Mouse (Mus musculus) inflammation-experienced regulatory T-cells, adult 6 months (primary cell): ENCODE measurements around the gene Inpp5a. TPM values are rescaled to one million over a fixed set of nuclear protein-coding genes. Genes with fewer than 3 reads are reported as not detected.

Source experiments
- ATAC-seq: one replicate; pipeline ENCODE4 v1.8.0; 2017
- polyA plus RNA-seq, 3 experiments: library from polyadenylated mRNA; unstranded; fragments of 100-300 nt; shearing (Covaris generic); gene quantifications; one replicate each; pipeline ENCODE4 v1.2.1; 2017

Gene Inpp5a
- polyA plus RNA-seq, 3 experiments from 2014 or later, result 2.5 to 9.3 (median 7.2) TPM

- no peak for ATAC-seq
These were observed 17.5 kb upstream of the Inpp5a start for GRCm38 (mm10) chr7:139371389-139371788.

- ATAC-seq, result no peak
These were observed 11.5 kb upstream of the Inpp5a start for GRCm38 (mm10) chr7:139377381-139377780.

- no peak for ATAC-seq
These were observed 10.6 kb upstream of the Inpp5a start for GRCm38 (mm10) chr7:139378355-139378754.

- no peak for ATAC-seq
These were observed 9.2 kb upstream of the Inpp5a start for GRCm38 (mm10) chr7:139379745-139380144.

DNA sequence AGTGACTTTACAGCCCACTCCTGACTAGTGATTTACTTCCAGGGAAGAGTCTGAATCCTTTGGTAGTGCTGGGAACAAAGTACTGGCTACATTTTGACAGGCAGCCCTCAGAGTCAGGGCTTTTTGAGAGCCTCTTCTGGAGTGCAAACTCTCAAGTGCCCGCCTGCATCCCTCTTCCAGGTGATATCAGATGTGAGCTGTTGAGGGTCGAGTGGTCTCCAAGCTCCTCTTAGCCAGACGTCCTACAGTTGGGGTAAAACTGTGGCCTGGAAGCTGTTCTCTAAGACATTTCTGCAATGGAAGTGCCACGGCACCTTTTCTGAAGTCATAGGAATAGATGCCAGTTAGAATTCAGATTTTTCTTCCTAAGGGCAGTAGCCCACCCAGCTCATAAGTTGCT lies 8.7 kb upstream of the Inpp5a start:
- ATAC-seq, result no peak

- ATAC-seq, result no peak
These were observed 7.0 kb upstream of the Inpp5a start for GRCm38 (mm10) chr7:139381877-139382276.

DNA sequence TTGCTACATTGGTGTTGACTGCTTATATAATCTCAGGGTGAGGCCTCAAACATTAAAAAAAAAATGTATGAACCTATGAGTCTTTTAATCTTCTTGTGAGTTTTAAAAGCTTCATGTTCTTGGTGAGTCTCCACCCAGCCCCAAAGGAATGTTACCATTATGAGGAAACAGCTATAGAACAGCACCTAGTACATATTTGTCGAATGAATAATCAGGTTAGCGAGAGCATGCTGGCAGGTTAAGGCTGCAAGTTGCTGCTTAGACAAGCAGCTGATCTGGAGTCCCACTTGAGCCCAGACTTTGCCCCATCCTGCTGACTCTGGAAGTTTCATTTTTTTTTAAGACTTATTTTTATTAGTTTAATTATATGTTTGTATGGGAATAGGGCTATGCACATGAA lies 6.1 kb upstream of the Inpp5a start:
- no peak for ATAC-seq

DNA sequence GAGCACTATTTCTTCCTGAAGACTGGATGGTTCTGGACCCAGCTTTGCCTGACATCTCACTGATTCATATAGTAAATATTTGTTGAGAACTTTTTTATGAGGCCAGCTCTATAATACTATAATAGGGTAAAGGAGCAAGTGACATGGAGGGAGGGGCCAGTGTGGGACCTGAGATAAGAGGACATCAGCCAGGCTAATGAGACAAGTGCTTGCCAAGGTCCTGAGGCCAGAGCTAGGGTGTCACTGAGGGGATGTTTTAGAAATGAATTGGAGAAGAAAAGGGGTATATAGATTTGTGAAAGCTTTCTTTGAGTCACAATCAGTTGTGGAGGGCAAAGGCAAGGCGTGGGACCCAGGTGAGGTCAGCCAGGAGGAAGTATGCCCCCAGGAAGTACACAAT lies 4.4 kb upstream of the Inpp5a start:
- no peak for ATAC-seq

- ATAC-seq, result no peak
These were observed 3.9 kb upstream of the Inpp5a start for GRCm38 (mm10) chr7:139384916-139385530.

DNA sequence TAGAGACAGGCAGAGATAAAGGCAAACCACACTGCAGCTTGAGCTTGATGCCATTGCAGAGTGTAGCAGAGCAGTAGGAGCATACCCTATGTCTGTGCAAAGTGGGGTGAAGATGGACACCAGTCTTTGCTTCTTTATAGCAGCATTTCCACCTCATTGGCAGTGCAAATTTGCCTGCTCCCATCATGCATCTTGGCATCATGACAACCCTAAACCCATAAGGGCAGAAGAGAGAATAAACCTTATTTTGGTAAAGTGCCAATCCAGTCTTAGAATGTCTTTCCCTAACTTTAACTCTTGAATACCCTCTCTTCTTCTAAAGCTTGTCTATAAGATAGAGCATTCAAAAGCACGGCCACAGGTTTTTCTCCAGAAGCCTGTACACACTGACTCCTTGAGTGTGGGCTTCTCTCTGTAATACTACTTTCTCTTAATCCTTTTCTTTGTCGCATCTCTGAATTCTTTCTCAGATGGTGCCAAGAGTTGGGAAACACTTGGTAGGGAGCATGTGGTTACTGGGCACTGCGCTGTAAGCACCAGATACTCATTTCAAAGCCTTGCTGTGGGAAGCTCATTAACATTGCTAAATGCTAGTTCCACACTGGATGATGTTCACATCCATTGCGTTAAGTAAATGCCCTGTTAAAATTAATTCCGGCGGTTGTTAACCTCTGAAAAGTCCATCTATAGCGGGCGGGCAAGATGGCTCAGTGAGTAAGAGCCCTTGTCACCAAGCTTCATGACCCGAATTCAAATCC lies 1.8 kb upstream of the Inpp5a start:
- no peak for ATAC-seq

DNA sequence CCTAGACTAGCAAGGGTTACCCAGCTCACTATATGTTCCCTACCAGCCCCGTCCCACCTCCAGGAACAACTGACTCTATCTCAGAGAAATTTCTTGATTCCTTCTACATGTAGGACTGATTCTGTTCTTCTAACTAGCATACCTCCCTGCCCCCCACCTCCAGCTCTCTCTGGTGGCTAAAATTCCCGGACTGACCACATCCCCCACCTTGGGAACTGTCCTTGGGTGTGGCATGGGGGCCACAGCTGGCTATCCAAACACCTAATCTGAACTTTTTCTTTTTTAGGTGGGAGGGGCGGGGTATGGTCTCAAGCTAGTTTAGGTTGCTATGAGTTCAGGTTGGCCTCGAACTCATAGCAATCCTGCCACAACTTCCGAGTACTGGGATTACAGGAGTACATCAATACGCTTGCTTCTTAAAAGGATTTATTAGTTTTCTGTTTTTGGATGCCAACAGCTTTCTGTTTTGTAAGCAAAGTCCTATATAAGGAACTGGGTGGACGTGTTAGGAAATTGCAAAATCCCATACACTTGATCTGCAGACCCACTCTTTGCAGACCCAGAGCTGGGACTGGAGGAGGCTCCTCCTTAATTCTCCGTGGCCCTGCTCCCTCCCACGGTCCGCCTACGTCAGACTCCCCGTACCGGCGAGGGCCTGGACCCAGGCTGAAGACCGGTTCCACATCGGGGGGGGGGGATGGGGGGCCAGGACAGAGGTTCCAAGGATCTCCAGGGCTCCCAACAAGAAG lies 814 bp upstream of the Inpp5a start:
- no peak for ATAC-seq

DNA sequence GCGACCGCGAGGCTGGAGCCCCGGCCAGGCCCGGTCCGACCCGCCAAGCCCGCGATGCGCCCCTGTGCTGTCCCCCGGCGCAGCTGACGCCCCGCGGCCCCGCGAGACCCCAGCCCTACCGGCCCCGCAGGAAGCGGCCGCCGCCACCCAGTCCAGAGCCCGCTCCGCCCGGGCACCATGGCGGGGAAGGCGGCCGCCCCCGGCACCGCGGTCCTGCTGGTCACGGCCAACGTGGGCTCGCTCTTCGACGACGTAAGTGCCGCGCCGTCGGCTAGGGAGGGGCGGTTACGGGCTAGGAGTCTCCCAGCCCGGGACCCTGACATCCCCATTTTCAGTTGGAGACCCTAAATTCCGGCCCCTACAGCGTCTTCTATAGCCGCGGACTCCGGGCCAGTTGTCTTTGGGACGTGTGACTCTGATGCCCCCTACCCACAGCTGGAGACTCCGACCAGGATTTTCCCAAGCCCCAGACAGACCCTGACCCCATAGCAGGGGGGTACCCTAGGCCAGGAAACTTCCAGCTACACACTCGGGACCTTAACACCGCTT lies 378 bp downstream of the Inpp5a start:
- peak; percentile 3 for ATAC-seq

DNA sequence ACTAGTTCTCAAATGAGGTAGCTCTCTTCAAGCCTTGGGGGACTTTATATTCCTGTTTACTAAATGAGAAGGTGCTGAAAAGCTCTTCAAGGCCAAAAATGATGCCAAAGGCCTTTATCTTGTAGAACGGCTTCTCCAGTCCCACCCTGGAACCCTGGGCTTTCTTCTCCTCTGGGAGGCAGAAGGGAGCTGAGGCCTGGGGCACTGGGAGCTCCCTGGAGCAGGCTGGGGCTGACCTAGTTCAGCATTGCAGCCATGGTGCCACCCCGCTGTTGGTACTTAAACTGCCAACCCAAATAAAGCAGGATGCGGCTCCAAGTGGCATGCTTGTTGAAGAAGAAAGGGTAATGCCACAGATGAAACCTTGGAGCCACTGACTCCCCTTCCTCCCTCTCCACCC lies 1.5 kb downstream of the Inpp5a start:
- ATAC-seq, result no peak

GRCm38 (mm10) chr7:139390926-139391325 lies 2.0 kb downstream of the Inpp5a start:
- no peak for ATAC-seq

DNA sequence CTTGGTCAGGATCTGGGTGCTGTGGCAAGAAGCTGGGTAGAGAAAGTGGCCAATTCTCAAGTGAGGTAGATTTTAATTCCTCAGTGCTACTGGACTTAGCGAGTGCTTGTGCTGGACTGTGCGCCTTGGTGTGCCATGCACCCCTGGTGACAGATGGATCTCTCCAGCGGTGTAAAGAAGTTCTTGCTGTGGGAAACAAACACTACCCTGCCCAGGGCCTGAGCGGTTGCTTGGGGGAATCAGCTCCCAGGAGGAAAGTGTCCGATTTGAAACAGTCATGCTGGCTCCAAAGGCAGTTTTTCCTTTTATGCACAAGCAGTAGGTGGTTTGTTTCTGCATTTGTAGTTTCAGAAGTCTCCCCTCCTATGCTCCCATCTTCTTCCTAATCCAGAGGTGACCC lies 2.8 kb downstream of the Inpp5a start:
- no peak for ATAC-seq

DNA sequence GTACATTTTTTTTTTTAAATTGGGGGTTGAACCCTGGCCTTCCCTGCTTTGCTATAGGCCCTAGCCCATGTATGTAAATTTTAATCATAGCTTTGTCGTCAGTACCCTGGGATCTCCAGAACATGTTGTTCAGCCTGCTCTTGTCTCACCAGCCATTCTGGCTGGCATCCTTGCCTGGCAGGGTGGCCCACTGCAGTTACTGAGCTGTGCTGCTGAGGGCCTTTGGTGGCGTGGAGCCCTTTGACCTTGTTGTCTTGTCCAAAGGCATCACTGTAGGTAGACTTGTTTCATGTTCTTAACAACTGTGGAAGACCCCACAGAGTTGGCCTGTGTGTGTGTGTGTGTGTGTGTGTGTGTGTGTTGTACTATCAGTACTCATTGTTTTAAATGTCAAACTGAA lies 3.2 kb downstream of the Inpp5a start:
- no peak for ATAC-seq

DNA sequence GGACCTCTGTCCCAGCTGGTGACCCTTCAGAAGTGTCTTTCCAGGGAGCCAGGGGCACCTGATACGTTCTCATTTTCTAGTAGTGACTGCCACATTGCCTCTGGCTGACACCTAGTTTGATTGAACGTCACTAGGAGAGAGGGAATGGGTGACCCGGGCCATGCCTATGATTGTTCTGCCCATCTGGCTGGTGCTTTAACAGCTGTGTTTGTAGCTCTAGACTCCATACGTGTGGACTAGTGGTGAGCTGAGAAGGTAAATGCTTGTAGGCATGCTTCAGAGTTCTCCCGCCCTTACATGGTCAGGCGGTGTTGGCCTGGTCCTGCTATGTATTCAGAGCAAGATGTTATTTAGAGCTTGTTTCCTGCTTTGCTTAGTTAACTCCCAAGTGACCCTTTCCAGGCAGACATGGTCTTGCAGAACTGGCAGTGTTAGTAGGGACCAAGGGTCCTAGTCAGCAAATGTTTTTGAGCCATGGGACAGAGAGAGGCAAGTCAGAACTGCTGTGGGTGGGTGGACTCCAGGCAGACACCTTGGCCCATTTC lies 3.9 kb downstream of the Inpp5a start:
- no peak for ATAC-seq

DNA sequence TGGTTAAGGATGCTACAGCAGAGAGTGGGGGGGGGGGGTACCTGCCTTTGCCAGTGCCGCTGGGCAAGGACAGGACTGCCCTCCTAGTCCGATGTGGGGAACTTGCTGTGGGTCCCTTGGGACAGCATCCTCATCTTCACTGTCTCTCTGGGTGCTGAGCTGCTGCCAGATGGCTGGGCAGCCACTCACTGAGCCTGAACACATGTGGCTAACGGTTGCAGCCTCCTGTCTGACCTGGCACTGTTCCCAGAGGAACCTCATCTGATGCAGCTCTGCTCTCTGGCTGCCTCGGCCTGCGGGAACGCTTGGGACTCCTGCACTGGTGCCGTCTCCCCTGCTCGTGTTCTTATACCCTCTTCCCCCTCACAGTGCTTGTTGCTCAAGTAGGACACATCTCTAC lies 8.6 kb downstream of the Inpp5a start:
- ATAC-seq, result no peak

DNA sequence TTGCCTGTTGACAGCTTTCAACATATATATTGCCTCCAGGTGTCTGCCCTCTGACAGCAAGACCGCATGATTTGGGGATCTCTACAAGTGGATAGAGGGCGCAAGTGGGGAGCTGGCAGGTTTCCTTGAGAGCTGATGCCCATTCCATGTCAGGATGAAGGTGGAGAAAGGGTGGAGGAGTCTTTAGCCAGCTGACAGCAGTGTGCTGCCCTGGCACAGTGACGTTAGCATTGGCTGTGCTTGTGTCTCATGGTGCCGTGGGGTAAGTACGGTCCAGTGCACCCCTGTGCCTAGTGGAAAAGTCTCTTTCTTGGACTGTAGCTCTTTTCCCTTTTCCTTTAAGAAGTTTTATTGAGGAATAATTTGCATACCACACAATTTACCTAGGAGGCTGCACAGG lies 9.2 kb downstream of the Inpp5a start:
- no peak for ATAC-seq

DNA sequence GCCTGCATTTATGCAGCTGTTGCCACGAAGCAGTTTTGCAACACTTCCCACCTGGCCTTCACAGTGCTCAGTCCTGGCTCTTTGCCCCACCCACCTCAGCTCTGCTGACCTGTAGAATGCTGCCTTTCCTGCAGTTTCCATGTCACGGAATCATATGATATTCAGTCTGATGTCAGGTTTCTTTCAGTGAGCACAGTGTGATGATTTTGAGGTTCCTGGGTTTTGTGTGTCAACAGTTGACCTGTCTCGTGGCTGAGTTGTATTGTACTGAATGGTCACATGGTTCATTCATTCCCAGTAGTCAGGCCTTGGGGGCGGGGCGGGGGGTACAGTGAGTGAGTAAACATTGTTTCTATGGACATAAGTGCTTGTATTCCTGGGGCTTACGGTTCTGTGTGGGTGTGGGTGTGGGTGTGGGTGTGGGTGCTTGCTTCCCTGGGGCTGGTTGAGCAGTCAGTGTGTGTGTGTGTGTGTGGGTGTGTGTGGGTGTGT lies 9.7 kb downstream of the Inpp5a start:
- no peak for ATAC-seq

- no peak for ATAC-seq
These were observed 10.7 kb downstream of the Inpp5a start for GRCm38 (mm10) chr7:139399572-139399971.

- peak; percentile 78 for ATAC-seq
These were observed 11.2 kb downstream of the Inpp5a start for GRCm38 (mm10) chr7:139399977-139400685.
